Mouse (Mus musculus) midbrain, embryonic 13.5 days (tissue): ENCODE results near the gene Epo. TPM values are rescaled to one million over a fixed set of nuclear protein-coding genes. Genes with fewer than 3 reads are reported as not detected.

Source experiments
- ATAC-seq: fragments of 200-750 bp; cut with Nextera tagmentation; 2 replicates; pipeline ENCODE4 v1.8.0; 2017; ENCODE audit warnings: mild to moderate bottlenecking, moderate TSS enrichment, moderate library complexity
- H3K27ac ChIP-seq: fragments of 300-500 bp; sonication (generic); 2 replicates; pipeline ENCODE4 v1.5.1; 2015; ENCODE audit warnings: inconsistent platforms, mild to moderate bottlenecking, moderate library complexity
- H3K27me3 ChIP-seq: fragments of 300-500 bp; sonication (generic); 2 replicates; pipeline ENCODE4 v1.6.1; 2015; ENCODE audit warnings: mild to moderate bottlenecking, inconsistent platforms
- H3K36me3 ChIP-seq: fragments of 300-500 bp; sonication (generic); 2 replicates; pipeline ENCODE4 v1.6.1; 2015; ENCODE audit warnings: mild to moderate bottlenecking, inconsistent platforms
- H3K4me1 ChIP-seq: fragments of 300-500 bp; sonication (generic); replicated peaks from 2 replicates; pipeline ENCODE4 v1.6.1; 2015; ENCODE audit warnings: inconsistent platforms
- H3K4me2 ChIP-seq: fragments of 300-500 bp; sonication (generic); replicated peaks from 2 replicates; pipeline ENCODE4 v1.6.1; 2015; ENCODE audit warnings: moderate library complexity, mild to moderate bottlenecking, inconsistent platforms
- H3K4me3 ChIP-seq: fragments of 300-500 bp; sonication (generic); replicated peaks from 2 replicates; pipeline ENCODE4 v1.5.1; 2015; ENCODE audit warnings: mild to moderate bottlenecking, inconsistent platforms
- H3K9ac ChIP-seq: fragments of 300-500 bp; sonication (generic); replicated peaks from 2 replicates; pipeline ENCODE4 v1.6.1; 2015; ENCODE audit warnings: mild to moderate bottlenecking, inconsistent platforms
- H3K9me3 ChIP-seq: fragments of 300-500 bp; sonication (generic); 2 replicates; pipeline ENCODE4 v1.6.1; 2016; ENCODE audit warnings: mild to moderate bottlenecking, inconsistent platforms
- WGBS: fragments of 180-500 bp; shearing (Covaris S2); methylation state at CpG from one replicate; pipeline ENCODE4 v1.1.7; 2015; 5-methylcytosine and 5-hydroxymethylcytosine counted together
- polyA plus RNA-seq: library from polyadenylated mRNA; unstranded; fragments of >200 nt; fragmentation: Nextera tagmentation; extraction: Ambion mirVana; gene quantifications from 2 replicates; pipeline ENCODE4 v1.2.1, GENCODE M21; 2015

Gene Epo
- polyA plus RNA-seq = not detected in 2 replicates

GRCm38 (mm10) chr5:137533117-137533827 lies at the start of gene Epo, which contains the start of gene Gnb2:
TSS of gene Epo (minus strand) at chr5:137533242.
TSS of gene Gnb2 (minus strand) at chr5:137533510.
- Histone ChIP-seq H3K4me3 (peak within 1 kb of the TSS; percentile 91), H3K4me2 (peak within 1 kb of the TSS; percentile 91), H3K4me1 (peaks cover 30% of the 10 kb centered on the region), H3K9ac (peak within 1 kb of the TSS; percentile 98), H3K36me3 (peaks cover 19% of the 10 kb centered on the region), H3K9me3 (no peaks in the 10 kb centered on the region), H3K27me3 (peaks cover 3% of the 10 kb centered on the region; the same call in 1 of the 2 replicates), H3K27ac (peak within 1 kb of the TSS; percentile 98)
- under 1% methylated on average over 40 of the region's 40 CpGs for WGBS
- ATAC-seq = peak; percentile 62

- no peaks in the 10 kb centered on the region for H3K9me3 ChIP-seq
- peak overlapping the region; percentile 56 for H3K4me2 ChIP-seq
- 34% methylated on average over 8 of the region's 8 CpGs for WGBS
- H3K27me3 ChIP-seq = peaks cover 13% of the 10 kb centered on the region
- no peak overlapping the region for H3K4me3 ChIP-seq
- peaks cover 17% of the 10 kb centered on the region for H3K4me1 ChIP-seq
- 0 out of 2 replicates have a peak overlapping the region, but pooled peaks have one; percentile 73 for H3K27ac ChIP-seq
- H3K36me3 ChIP-seq = no peaks in the 10 kb centered on the region
- peak overlapping the region; percentile 67 for H3K9ac ChIP-seq
- ATAC-seq = peak; percentile 1; the same call in 1 of the 2 replicates
Measured at GRCm38 (mm10) chr5:137582702-137583101, 49.7 kb upstream of the Epo start.

- no peak for ATAC-seq
- H3K36me3 ChIP-seq = no peaks in the 10 kb centered on the region
Measured at GRCm38 (mm10) chr5:137580246-137580645, 47.2 kb upstream of the Epo start.

GRCm38 (mm10) chr5:137574470-137574901 lies 41.4 kb upstream of the Epo start:
- Histone ChIP-seq H3K27me3 (peaks cover 12% of the 10 kb centered on the region; the same call in 1 of the 2 replicates), H3K4me3 (peak overlapping the region; percentile 16), H3K4me1 (peaks cover 7% of the 10 kb centered on the region), H3K27ac (no peak overlapping the region), H3K9ac (peak overlapping the region; percentile 17), H3K9me3 (no peaks in the 10 kb centered on the region), H3K4me2 (peak overlapping the region; percentile 45), H3K36me3 (no peaks in the 10 kb centered on the region)
- peak; percentile 58; the same call in 1 of the 2 replicates for ATAC-seq
- WGBS = 6% methylated on average over 27 of the region's 27 CpGs

More at GRCm38 (mm10) chr5:137580246-137580645, 47.2 kb upstream of the Epo start:
- Histone ChIP-seq H3K27me3 (peaks cover 21% of the 10 kb centered on the region), H3K9ac (no peak overlapping the region), H3K4me2 (no peak overlapping the region), H3K9me3 (no peaks in the 10 kb centered on the region), H3K27ac (no peak overlapping the region), H3K4me1 (peaks cover 17% of the 10 kb centered on the region), H3K4me3 (no peak overlapping the region)
- 85% methylated on average over 6 of the region's 6 CpGs for WGBS

GRCm38 (mm10) chr5:137570691-137571586 lies 37.9 kb upstream of the Epo start:
- no peak overlapping the region for H3K4me3 ChIP-seq
- H3K27ac ChIP-seq = no peak overlapping the region
- no peak overlapping the region for H3K9ac ChIP-seq
- no peaks in the 10 kb centered on the region for H3K9me3 ChIP-seq
- no peak overlapping the region for H3K4me2 ChIP-seq
- 0 out of 2 replicates have a peak, but pooled peaks have one; percentile 27 for ATAC-seq
- H3K27me3 ChIP-seq = peaks cover 4% of the 10 kb centered on the region; the same call in 1 of the 2 replicates
- 82% methylated on average over 17 of the region's 17 CpGs for WGBS
- H3K36me3 ChIP-seq = peaks cover 16% of the 10 kb centered on the region; the same call in 1 of the 2 replicates
- H3K4me1 ChIP-seq = peaks cover 7% of the 10 kb centered on the region

GRCm38 (mm10) chr5:137570181-137570580 lies 37.1 kb upstream of the Epo start:
- H3K4me1 ChIP-seq = peaks cover 7% of the 10 kb centered on the region
- H3K4me2 ChIP-seq = no peak overlapping the region
- no peak overlapping the region for H3K9ac ChIP-seq
- H3K27me3 ChIP-seq = peaks cover 4% of the 10 kb centered on the region; the same call in 1 of the 2 replicates
- no peak overlapping the region for H3K4me3 ChIP-seq
- 60% methylated on average over 7 of the region's 7 CpGs for WGBS
- H3K9me3 ChIP-seq = no peaks in the 10 kb centered on the region
- H3K27ac ChIP-seq = no peak overlapping the region
- peaks cover 20% of the 10 kb centered on the region; the same call in 1 of the 2 replicates for H3K36me3 ChIP-seq
- ATAC-seq = no peak

- no peak for ATAC-seq
- 33% methylated on average over 9 of the region's 9 CpGs for WGBS
- H3K27me3 ChIP-seq = peaks cover 4% of the 10 kb centered on the region; the same call in 1 of the 2 replicates
- H3K4me2 ChIP-seq = no peak within 1 kb of the TSS
- H3K9ac ChIP-seq = no peak within 1 kb of the TSS
- no peaks in the 10 kb centered on the region for H3K9me3 ChIP-seq
- no peak within 1 kb of the TSS for H3K4me3 ChIP-seq
- H3K4me1 ChIP-seq = peaks cover 6% of the 10 kb centered on the region
- peaks cover 25% of the 10 kb centered on the region for H3K36me3 ChIP-seq
- H3K27ac ChIP-seq = no peak within 1 kb of the TSS
Measured at GRCm38 (mm10) chr5:137569665-137570064, 36.6 kb upstream of the Epo start, which contains the start of gene Tfr2. TSS of gene Tfr2 (plus strand) at chr5:137569840.

- Histone ChIP-seq H3K4me3 (no peak overlapping the region), H3K27me3 (peaks cover 3% of the 10 kb centered on the region; the same call in 1 of the 2 replicates), H3K4me2 (no peak overlapping the region), H3K9ac (no peak overlapping the region), H3K4me1 (no peaks in the 10 kb centered on the region), H3K9me3 (no peaks in the 10 kb centered on the region), H3K27ac (no peak overlapping the region), H3K36me3 (peaks cover 31% of the 10 kb centered on the region)
- 83% methylated on average over 12 of the region's 12 CpGs for WGBS
- ATAC-seq = no peak
Measured at GRCm38 (mm10) chr5:137569031-137569430, 36.0 kb upstream of the Epo start.

GRCm38 (mm10) chr5:137568223-137568798 lies 35.3 kb upstream of the Epo start:
- WGBS = 85% methylated on average over 8 of the region's 8 CpGs
- Histone ChIP-seq H3K9me3 (no peaks in the 10 kb centered on the region), H3K4me1 (no peaks in the 10 kb centered on the region), H3K36me3 (peaks cover 31% of the 10 kb centered on the region), H3K4me3 (no peak overlapping the region), H3K27me3 (no peaks in the 10 kb centered on the region), H3K4me2 (no peak overlapping the region), H3K27ac (no peak overlapping the region), H3K9ac (no peak overlapping the region)
- ATAC-seq = no peak

- H3K4me2 ChIP-seq = no peak overlapping the region
- no peaks in the 10 kb centered on the region for H3K9me3 ChIP-seq
- no peaks in the 10 kb centered on the region for H3K27me3 ChIP-seq
- H3K27ac ChIP-seq = no peak overlapping the region
- no peak overlapping the region for H3K9ac ChIP-seq
- H3K4me1 ChIP-seq = no peaks in the 10 kb centered on the region
- WGBS = 95% methylated on average over 5 of the region's 5 CpGs
- no peak overlapping the region for H3K4me3 ChIP-seq
- ATAC-seq = no peak
- peaks cover 36% of the 10 kb centered on the region for H3K36me3 ChIP-seq
Measured at GRCm38 (mm10) chr5:137566416-137566815, 33.4 kb upstream of the Epo start.

- Histone ChIP-seq H3K9ac (no peak overlapping the region), H3K4me1 (no peaks in the 10 kb centered on the region), H3K9me3 (no peaks in the 10 kb centered on the region), H3K4me3 (no peak overlapping the region), H3K36me3 (peaks cover 36% of the 10 kb centered on the region), H3K4me2 (no peak overlapping the region), H3K27me3 (no peaks in the 10 kb centered on the region), H3K27ac (no peak overlapping the region)
- ATAC-seq = no peak
- 82% methylated on average over 6 of the region's 6 CpGs for WGBS
Measured at GRCm38 (mm10) chr5:137565744-137566143, 32.7 kb upstream of the Epo start.
